Mouse (Mus musculus): Measurements from ENCODE around the gene Rbm20. TPM values are rescaled to one million over a fixed set of nuclear protein-coding genes. Genes with fewer than 3 reads are reported as not detected.
"Not testable (repeated sequence)": the region's sequence is repeated elsewhere in the genome, so short reads cannot be mapped to it uniquely, and the experiment has no call there.

Rbm20 gene
- total RNA-seq (2021) = 1 to 10 TPM; 1.7 to 2.9 TPM
- long read RNA-seq, partial matches to known transcripts = 2 of 5 reads
- long read RNA-seq, other reads (novel, unspliced or antisense) = 3 of 5 reads

GRCm38 (mm10) chr19:53676718-53677634 is at the start of gene Rbm20:
Rbm20 (plus strand) TSS chr19:53677306.
- peak in 1 of 2 experiments; percentile 11 for DNase-seq (ENCODE audit: low spot score in 2 of 2)

GRCm38 (mm10) chr19:53638041-53638440 is 39.1 kb upstream of the Rbm20 start:
- DNase-seq (ENCODE audit: low spot score in 2 of 2) = no peak

GRCm38 (mm10) chr19:53638727-53639126 is 38.4 kb upstream of the Rbm20 start:
- DNase-seq (ENCODE audit: low spot score in 2 of 2) = no peak

GRCm38 (mm10) chr19:53644020-53644595 is 33.0 kb upstream of the Rbm20 start:
- DNase-seq (ENCODE audit: low spot score in 2 of 2) = no peak

- DNase-seq (ENCODE audit: low spot score in 2 of 2) = no peak
Observed at GRCm38 (mm10) chr19:53647301-53647700, 29.8 kb upstream of the Rbm20 start.

- DNase-seq (ENCODE audit: low spot score in 2 of 2) = no peak
Observed at GRCm38 (mm10) chr19:53648056-53648455, 29.1 kb upstream of the Rbm20 start.

- peak; percentile 66 to 85 for DNase-seq (ENCODE audit: low spot score in 2 of 2)
Observed at GRCm38 (mm10) chr19:53648802-53649236, 28.3 kb upstream of the Rbm20 start.

GRCm38 (mm10) chr19:53649361-53649760 is 27.7 kb upstream of the Rbm20 start:
- no peak for DNase-seq (ENCODE audit: low spot score in 2 of 2)

- peak in 1 of 2 experiments; percentile 28 for DNase-seq (ENCODE audit: low spot score in 2 of 2)
Observed at GRCm38 (mm10) chr19:53649802-53650201, 27.3 kb upstream of the Rbm20 start.

- DNase-seq (ENCODE audit: low spot score in 2 of 2) = no peak
Observed at GRCm38 (mm10) chr19:53650921-53651320, 26.2 kb upstream of the Rbm20 start.

- no peak for DNase-seq (ENCODE audit: low spot score in 2 of 2)
Observed at GRCm38 (mm10) chr19:53652267-53652666, 24.8 kb upstream of the Rbm20 start.

GRCm38 (mm10) chr19:53653624-53654467 is 23.3 kb upstream of the Rbm20 start:
- DNase-seq (ENCODE audit: low spot score in 2 of 2) = no peak

- DNase-seq (ENCODE audit: low spot score in 2 of 2) = not testable (repeated sequence)
Observed at GRCm38 (mm10) chr19:53656443-53656842, 20.7 kb upstream of the Rbm20 start.

- DNase-seq (ENCODE audit: low spot score in 2 of 2) = no peak
Observed at GRCm38 (mm10) chr19:53657437-53657836, 19.7 kb upstream of the Rbm20 start.

- DNase-seq (ENCODE audit: low spot score in 2 of 2) = no peak
Observed at GRCm38 (mm10) chr19:53660722-53661420, 16.2 kb upstream of the Rbm20 start.

GRCm38 (mm10) chr19:53661938-53662722 is 15.0 kb upstream of the Rbm20 start:
- DNase-seq (ENCODE audit: low spot score in 2 of 2) = no peak

- DNase-seq (ENCODE audit: low spot score in 2 of 2) = no peak
Observed at GRCm38 (mm10) chr19:53664831-53665230, 12.3 kb upstream of the Rbm20 start.

- DNase-seq (ENCODE audit: low spot score in 2 of 2) = no peak
Observed at GRCm38 (mm10) chr19:53665391-53665790, 11.7 kb upstream of the Rbm20 start.

- no peak for DNase-seq (ENCODE audit: low spot score in 2 of 2)
Observed at GRCm38 (mm10) chr19:53666708-53667107, 10.4 kb upstream of the Rbm20 start.

- DNase-seq (ENCODE audit: low spot score in 2 of 2) = no peak
Observed at GRCm38 (mm10) chr19:53668821-53669220, 8.3 kb upstream of the Rbm20 start.

All from layer of hippocampus, adult 18-20 months (tissue).